Mouse (Mus musculus): ENCODE data around the gene Cacnb4. TPM values are rescaled to one million over a fixed set of nuclear protein-coding genes. Genes with fewer than 3 reads are reported as not detected.

Gene Cacnb4
- polyA plus RNA-seq, 1 experiment: not detected

- TF ChIP-seq TAL1 (IDR thresholded peaks at IDR 0.05; ENCODE audit: low read length) (no peak), GATA1 (IDR thresholded peaks at IDR 0.05; ENCODE audit: low read length) (no peak)
- no peaks in the 10 kb centered on the region; the same call in 1 of the 2 replicates for H3K9me3 ChIP-seq (ENCODE audit: control insufficient read depth, low read length)
- H3K4me3 ChIP-seq (replicated peaks): no peak overlapping the region
- peaks cover 5% of the 10 kb centered on the region for H3K4me1 ChIP-seq (ENCODE audit: control insufficient read depth)
- H3K36me3 ChIP-seq (ENCODE audit: control insufficient read depth): no peaks in the 10 kb centered on the region
- no peaks in the 10 kb centered on the region for H3K27me3 ChIP-seq (ENCODE audit: control insufficient read depth)
Observed at GRCm38 (mm10) chr2:52581132-52581781, 95.4 kb downstream of the Cacnb4 start.

GRCm38 (mm10) chr2:52580697-52581096 is 95.9 kb downstream of the Cacnb4 start:
- H3K27me3 ChIP-seq (ENCODE audit: control insufficient read depth): no peaks in the 10 kb centered on the region

GRCm38 (mm10) chr2:52578846-52579245 is 97.8 kb downstream of the Cacnb4 start:
- Histone ChIP-seq H3K27me3 (ENCODE audit: control insufficient read depth) (no peaks in the 10 kb centered on the region), H3K4me1 (ENCODE audit: control insufficient read depth) (no peaks in the 10 kb centered on the region), H3K36me3 (ENCODE audit: control insufficient read depth) (no peaks in the 10 kb centered on the region), H3K4me3 (replicated peaks) (no peak overlapping the region), H3K9me3 (ENCODE audit: control insufficient read depth, low read length) (no peaks in the 10 kb centered on the region)
- TF ChIP-seq TAL1 (IDR thresholded peaks at IDR 0.05; ENCODE audit: low read length): no peak
- no peak for TF ChIP-seq GATA1 (IDR thresholded peaks at IDR 0.05; ENCODE audit: low read length)

More at GRCm38 (mm10) chr2:52580697-52581096, 95.9 kb downstream of the Cacnb4 start:
- Histone ChIP-seq H3K4me3 (replicated peaks) (no peak overlapping the region), H3K9me3 (ENCODE audit: control insufficient read depth, low read length) (no peaks in the 10 kb centered on the region), H3K36me3 (ENCODE audit: control insufficient read depth) (no peaks in the 10 kb centered on the region), H3K4me1 (ENCODE audit: control insufficient read depth) (peaks cover 3% of the 10 kb centered on the region)
- TF ChIP-seq TAL1 (IDR thresholded peaks at IDR 0.05; ENCODE audit: low read length): no peak
- TF ChIP-seq GATA1 (IDR thresholded peaks at IDR 0.05; ENCODE audit: low read length): no peak

- Histone ChIP-seq H3K36me3 (ENCODE audit: control insufficient read depth) (no peaks in the 10 kb centered on the region), H3K4me3 (replicated peaks) (no peak overlapping the region), H3K27me3 (ENCODE audit: control insufficient read depth) (no peaks in the 10 kb centered on the region), H3K9me3 (ENCODE audit: control insufficient read depth, low read length) (no peaks in the 10 kb centered on the region), H3K4me1 (ENCODE audit: control insufficient read depth) (no peaks in the 10 kb centered on the region)
- no peak for TF ChIP-seq GATA1 (IDR thresholded peaks at IDR 0.05; ENCODE audit: low read length)
Observed at GRCm38 (mm10) chr2:52577700-52578099, 98.9 kb downstream of the Cacnb4 start.

GRCm38 (mm10) chr2:52576546-52576945 is 100.1 kb downstream of the Cacnb4 start:
- TF ChIP-seq GATA1 (IDR thresholded peaks at IDR 0.05; ENCODE audit: low read length) (no peak), TAL1 (IDR thresholded peaks at IDR 0.05; ENCODE audit: low read length) (no peak)
- Histone ChIP-seq H3K4me1 (ENCODE audit: control insufficient read depth) (peaks cover 3% of the 10 kb centered on the region), H3K4me3 (replicated peaks) (no peak overlapping the region), H3K27me3 (ENCODE audit: control insufficient read depth) (no peaks in the 10 kb centered on the region), H3K36me3 (ENCODE audit: control insufficient read depth) (no peaks in the 10 kb centered on the region), H3K9me3 (ENCODE audit: control insufficient read depth, low read length) (no peaks in the 10 kb centered on the region)

- Histone ChIP-seq H3K4me1 (ENCODE audit: control insufficient read depth) (peaks cover 8% of the 10 kb centered on the region), H3K4me3 (replicated peaks) (no peak overlapping the region), H3K9me3 (ENCODE audit: control insufficient read depth, low read length) (no peaks in the 10 kb centered on the region), H3K36me3 (ENCODE audit: control insufficient read depth) (no peaks in the 10 kb centered on the region), H3K27me3 (ENCODE audit: control insufficient read depth) (no peaks in the 10 kb centered on the region)
- TF ChIP-seq TAL1 (IDR thresholded peaks at IDR 0.05; ENCODE audit: low read length) (no peak), GATA1 (IDR thresholded peaks at IDR 0.05; ENCODE audit: low read length) (no peak)
Observed at GRCm38 (mm10) chr2:52575637-52576175, 100.9 kb downstream of the Cacnb4 start.

- no peaks in the 10 kb centered on the region for H3K36me3 ChIP-seq (ENCODE audit: control insufficient read depth)
- H3K4me1 ChIP-seq (ENCODE audit: control insufficient read depth): peaks cover 12% of the 10 kb centered on the region
- no peak overlapping the region for H3K4me3 ChIP-seq (replicated peaks)
- no peaks in the 10 kb centered on the region for H3K9me3 ChIP-seq (ENCODE audit: control insufficient read depth, low read length)
- no peaks in the 10 kb centered on the region; the same call in 1 of the 2 replicates for H3K27me3 ChIP-seq (ENCODE audit: control insufficient read depth)
- no peak for TF ChIP-seq GATA1 (IDR thresholded peaks at IDR 0.05; ENCODE audit: low read length)
- TF ChIP-seq TAL1 (IDR thresholded peaks at IDR 0.05; ENCODE audit: low read length): no peak
Observed at GRCm38 (mm10) chr2:52574929-52575328, 101.7 kb downstream of the Cacnb4 start.

GRCm38 (mm10) chr2:52572221-52572620 is 104.4 kb downstream of the Cacnb4 start:
- H3K4me1 ChIP-seq (ENCODE audit: control insufficient read depth): peaks cover 12% of the 10 kb centered on the region
- TF ChIP-seq TAL1 (IDR thresholded peaks at IDR 0.05; ENCODE audit: low read length): no peak
- TF ChIP-seq GATA1 (IDR thresholded peaks at IDR 0.05; ENCODE audit: low read length): no peak
- no peak overlapping the region for H3K4me3 ChIP-seq (replicated peaks)
- no peaks in the 10 kb centered on the region for H3K36me3 ChIP-seq (ENCODE audit: control insufficient read depth)
- no peaks in the 10 kb centered on the region for H3K9me3 ChIP-seq (ENCODE audit: control insufficient read depth, low read length)
- no peaks in the 10 kb centered on the region; the same call in 1 of the 2 replicates for H3K27me3 ChIP-seq (ENCODE audit: control insufficient read depth)

- TF ChIP-seq TAL1 (IDR thresholded peaks at IDR 0.05; ENCODE audit: low read length) (no peak), GATA1 (IDR thresholded peaks at IDR 0.05; ENCODE audit: low read length) (no peak)
- H3K4me3 ChIP-seq (replicated peaks): no peak overlapping the region
- peaks cover 12% of the 10 kb centered on the region for H3K4me1 ChIP-seq (ENCODE audit: control insufficient read depth)
- no peaks in the 10 kb centered on the region; the same call in 1 of the 2 replicates for H3K27me3 ChIP-seq (ENCODE audit: control insufficient read depth)
- H3K9me3 ChIP-seq (ENCODE audit: control insufficient read depth, low read length): no peaks in the 10 kb centered on the region
- no peaks in the 10 kb centered on the region for H3K36me3 ChIP-seq (ENCODE audit: control insufficient read depth)
Observed at GRCm38 (mm10) chr2:52571339-52571968, 105.2 kb downstream of the Cacnb4 start.

Measured in erythroblast, embryonic 14.5 days (primary cell).